Mouse (Mus musculus): ENCODE results near the gene Gm27029.
A peak's percentile ranks its signal among the peaks of the same experiment; 100 is the strongest.
"Not testable (repeated sequence)": the region's sequence is repeated elsewhere in the genome, so short reads cannot be mapped to it uniquely, and the experiment has no call there.

Gene Gm27029

DNA sequence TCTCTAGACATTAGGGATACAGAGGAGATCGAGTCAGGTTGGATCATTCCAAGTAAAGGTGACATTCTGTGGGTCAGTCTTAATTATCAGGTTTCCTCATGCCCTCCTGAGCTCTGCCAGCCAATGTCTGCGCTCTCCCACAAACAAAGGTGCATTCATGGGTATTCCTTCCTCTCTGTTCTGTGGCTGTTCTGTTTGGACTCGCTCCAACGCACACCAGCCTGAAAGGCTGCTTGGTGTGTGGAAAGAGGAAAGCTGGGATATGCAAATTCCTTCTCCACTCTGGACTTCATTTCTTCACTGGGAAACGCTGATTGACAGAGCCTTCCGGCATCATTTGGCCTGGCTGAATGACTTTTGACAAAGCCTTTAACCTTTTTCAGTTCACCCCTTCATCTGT lies 30.1 kb upstream of the Gm27029 start:
- no peak for DNase-seq

- DNase-seq: no peak
Measured at GRCm38 (mm10) chr11:101452093-101452774, 27.6 kb upstream of the Gm27029 start.

- DNase-seq: no peak
Measured at GRCm38 (mm10) chr11:101451536-101451935, 26.9 kb upstream of the Gm27029 start.

- DNase-seq: no peak
Measured at GRCm38 (mm10) chr11:101450394-101450793, 25.8 kb upstream of the Gm27029 start.

GRCm38 (mm10) chr11:101449596-101449995 lies 25.0 kb upstream of the Gm27029 start:
- DNase-seq: not testable (repeated sequence)

- DNase-seq: no peak
Measured at GRCm38 (mm10) chr11:101448899-101449298, 24.3 kb upstream of the Gm27029 start.

DNA sequence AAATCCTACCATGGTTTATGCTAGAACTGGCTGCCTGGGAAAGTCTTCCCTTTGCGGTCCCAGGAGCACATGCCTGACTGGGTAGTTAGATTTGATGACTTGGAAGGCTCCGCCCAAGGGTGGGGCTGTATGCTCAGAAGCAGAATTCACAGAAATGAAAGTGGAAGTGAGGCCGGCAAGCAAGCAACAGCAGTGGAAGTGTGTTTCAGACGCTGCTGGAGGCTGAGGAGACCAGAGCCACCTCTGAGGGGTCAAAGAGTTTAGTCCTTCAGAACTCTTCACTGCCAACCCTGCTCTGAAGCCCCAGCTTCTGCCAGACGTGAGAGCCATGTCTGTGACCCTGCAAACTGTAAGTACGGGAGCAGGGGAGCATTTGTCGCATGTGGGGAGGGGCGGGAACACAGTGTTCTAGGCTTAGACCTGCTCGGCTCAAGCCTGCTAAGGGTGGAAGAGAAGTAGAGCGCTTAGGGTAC lies 23.7 kb upstream of the Gm27029 start, which contains the start of gene Ifi35:
Gene Ifi35 (plus strand): TSS at position 134 of the 473 bp plus-strand sequence.
- peak; percentile 84 for DNase-seq

DNA sequence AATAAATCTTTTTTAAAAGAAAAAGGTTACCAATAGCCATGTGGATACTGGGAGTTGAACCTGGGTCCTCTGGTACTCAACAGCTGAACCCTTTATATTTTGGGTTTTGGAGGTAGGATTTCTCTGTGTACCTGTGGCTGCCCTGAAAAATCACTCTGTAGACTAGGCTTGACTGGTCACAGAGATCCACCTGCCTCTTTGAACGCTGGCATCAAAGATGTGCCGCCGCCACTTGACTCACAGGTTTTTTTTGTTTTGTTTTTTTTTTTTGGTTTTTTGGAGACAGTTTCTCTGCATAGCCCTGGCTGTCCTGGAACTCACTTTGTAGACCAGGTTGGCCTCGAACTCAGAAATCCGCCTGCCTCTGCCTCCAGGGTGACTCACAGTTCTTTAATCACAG lies 23.2 kb upstream of the Gm27029 start:
- DNase-seq: no peak

DNA sequence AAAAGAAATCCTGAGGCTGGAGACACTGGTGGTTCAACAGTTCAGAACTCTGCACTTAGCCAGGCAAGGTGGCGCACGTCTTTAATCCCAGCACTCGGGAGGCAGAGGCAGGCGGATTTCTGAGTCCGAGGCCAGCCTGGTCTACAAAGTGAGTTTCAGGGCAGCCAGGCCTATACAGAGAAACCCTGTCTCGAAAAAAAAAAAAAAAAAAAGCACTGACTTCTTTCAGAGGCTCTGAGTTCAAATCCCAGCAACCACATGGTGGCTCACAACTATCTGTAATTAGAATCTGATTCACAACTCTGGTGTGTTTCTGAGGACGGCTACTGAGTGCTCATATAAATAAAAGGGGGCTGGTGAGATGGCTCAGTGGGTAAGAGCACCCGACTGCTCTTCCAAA lies 22.3 kb upstream of the Gm27029 start:
- DNase-seq: not testable (repeated sequence)

- no peak for DNase-seq
Measured at GRCm38 (mm10) chr11:101446319-101446718, 21.7 kb upstream of the Gm27029 start.

GRCm38 (mm10) chr11:101442760-101443159 lies 18.2 kb upstream of the Gm27029 start:
- DNase-seq: no peak

DNA sequence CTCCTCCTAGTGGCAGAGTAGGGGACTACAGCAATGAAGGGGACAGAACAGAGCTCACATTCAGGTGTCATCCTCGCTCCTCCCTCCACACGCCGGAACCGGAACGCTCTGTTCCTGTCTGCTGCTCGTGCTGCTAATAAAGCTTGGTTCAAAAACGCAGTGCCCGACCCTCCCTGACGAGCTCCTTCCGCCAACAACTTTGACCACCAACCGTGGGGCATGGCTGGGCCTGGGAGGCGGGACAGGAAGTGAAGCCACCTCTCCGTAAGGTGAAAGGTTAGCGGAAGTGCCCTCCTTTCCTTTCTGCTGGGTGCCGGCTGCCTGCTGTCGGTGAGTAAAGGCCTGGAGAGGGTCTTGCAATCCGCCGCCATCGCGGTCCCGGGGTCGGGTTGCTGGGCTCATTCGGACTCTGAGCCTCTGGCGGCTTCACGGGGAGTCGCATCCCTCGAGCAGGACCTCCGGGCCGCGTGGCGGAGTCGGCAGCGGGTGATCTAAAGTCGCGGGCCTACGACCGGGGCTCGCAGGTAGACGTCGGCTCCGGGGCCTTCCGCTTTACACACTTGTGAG lies 17.6 kb upstream of the Gm27029 start, which contains the start of gene Rpl27:
Gene Rpl27 (plus strand): TSS at position 172 of the 567 bp plus-strand sequence.
- DNase-seq: peak; percentile 98

- DNase-seq: not testable (repeated sequence)
Measured at GRCm38 (mm10) chr11:101441450-101442126, 17.0 kb upstream of the Gm27029 start.

DNA sequence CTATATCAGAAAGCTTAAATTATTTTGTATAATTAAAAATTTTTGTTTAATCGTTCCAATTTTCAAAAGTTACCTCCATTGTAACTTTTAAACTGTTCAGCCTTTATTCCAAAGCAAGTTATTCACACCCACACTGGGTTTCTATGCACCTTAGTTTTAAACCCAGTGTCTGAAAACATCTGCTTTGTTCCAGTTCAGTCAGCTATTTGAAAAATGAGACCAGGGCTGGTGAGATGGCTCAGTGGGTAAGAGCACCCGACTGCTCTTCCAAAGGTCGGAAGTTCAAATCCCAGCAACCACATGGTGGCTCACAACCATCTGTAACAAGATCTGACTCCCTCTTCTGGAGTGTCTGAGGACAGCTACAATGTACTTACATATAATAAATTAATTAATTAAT lies 13.4 kb upstream of the Gm27029 start:
- not testable (repeated sequence) for DNase-seq

GRCm38 (mm10) chr11:101436916-101437315 lies 12.3 kb upstream of the Gm27029 start:
- no peak for DNase-seq

- DNase-seq: no peak
Measured at GRCm38 (mm10) chr11:101435831-101436230, 11.2 kb upstream of the Gm27029 start.

- no peak for DNase-seq
Measured at GRCm38 (mm10) chr11:101433396-101433795, 8.8 kb upstream of the Gm27029 start.

GRCm38 (mm10) chr11:101431327-101431726 lies 6.7 kb upstream of the Gm27029 start:
- DNase-seq: no peak

DNA sequence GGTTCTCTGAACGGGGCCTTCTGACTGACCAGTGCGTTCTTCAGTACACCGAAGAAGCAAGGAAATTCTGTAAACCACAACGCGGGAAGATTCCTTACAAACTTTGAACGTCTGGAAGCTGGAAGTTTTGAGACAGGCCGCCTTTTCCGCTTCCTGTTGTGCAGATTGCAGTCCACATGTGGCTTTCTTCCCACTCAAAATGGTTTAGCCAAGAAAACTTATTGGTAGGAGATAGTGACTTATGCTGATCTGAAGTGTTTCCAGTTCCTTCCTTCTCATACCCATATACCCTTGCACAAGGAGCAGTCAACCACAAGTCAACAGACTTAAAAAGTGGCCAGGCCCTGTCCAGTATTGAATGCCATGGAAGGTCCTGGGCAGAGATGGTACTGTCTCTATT lies 1.6 kb upstream of the Gm27029 start:
- no peak for DNase-seq

GRCm38 (mm10) chr11:101424925-101425813 lies 573 bp upstream of the Gm27029 start, which contains the start of the genes Rundc1 and Ptges3l:
Gene Rundc1, plus strand, starts transcription at chr11:101425085.
Gene Ptges3l, minus strand, starts transcription at chr11:101425333.
- DNase-seq: peak; percentile 95

DNA sequence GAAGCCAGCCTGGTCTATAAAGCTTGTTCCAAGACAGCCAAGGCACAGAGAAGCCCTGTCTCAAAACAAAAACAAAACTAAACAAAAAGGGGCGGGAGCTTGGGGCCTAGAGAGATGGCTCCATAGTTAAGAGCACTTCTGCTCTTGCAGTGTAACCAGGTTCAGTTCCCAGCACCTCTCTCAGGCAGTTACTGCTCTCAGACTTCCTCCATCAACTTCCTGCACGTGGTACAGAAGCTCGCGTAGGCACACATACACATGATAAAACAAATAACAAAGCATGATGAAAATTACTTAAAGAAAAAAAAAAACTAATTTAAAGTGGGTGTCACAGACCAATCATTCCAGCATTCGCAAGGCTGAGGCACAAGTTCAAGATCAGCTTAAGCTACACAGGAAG lies 4.4 kb downstream of the Gm27029 start:
- no peak for DNase-seq

DNA sequence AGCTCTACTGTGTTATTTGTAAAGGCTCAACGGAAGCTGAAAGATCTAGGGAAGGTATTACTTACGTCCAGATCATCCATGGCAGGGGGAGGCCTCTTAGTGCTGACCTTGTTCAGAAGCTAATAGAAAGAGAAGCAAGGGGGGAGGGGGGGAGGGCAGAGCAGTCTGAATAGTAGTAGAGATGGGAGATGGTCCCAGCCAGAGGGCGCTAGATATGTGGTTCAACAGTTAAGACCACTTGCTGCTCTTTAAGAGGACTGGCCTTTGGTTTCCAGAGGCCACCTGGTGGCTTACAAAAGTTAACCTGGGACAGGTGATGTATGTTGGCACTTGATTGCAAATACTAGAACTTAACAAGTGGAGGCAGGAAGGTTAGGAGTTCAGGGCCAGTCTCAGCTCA lies 5.0 kb downstream of the Gm27029 start:
- DNase-seq: no peak

- no peak for DNase-seq
Measured at GRCm38 (mm10) chr11:101418991-101419390, 5.6 kb downstream of the Gm27029 start.

Measured in kidney, adult 11 months (tissue).